Mouse (Mus musculus) CH12.LX (cell line): Measurements from ENCODE around the gene Cd300c. TPM values are rescaled to one million over a fixed set of nuclear protein-coding genes. Genes with fewer than 3 reads are reported as not detected.
"Not testable (repeated sequence)": the region's sequence is repeated elsewhere in the genome, so short reads cannot be mapped to it uniquely, and the experiment has no call there.

Source experiments
- DNase-seq: peaks from one replicate; pipeline ENCODE4 v3.0.0-alpha.2; 2013; ENCODE audit errors: extremely low read depth
- H3K27ac ChIP-seq: 2 replicates; pipeline ENCODE4 v1.5.1; 2012; ENCODE audit warnings: low read depth, mild to moderate bottlenecking, control low read depth, moderate library complexity; ENCODE audit not compliant: insufficient read depth
- H3K27me3 ChIP-seq: replicated peaks from 2 replicates; pipeline ENCODE3; 2012; ENCODE audit warnings: inconsistent platforms
- H3K36me3 ChIP-seq, 2 experiments: replicated peaks in 1 of 2; 2 replicates each; pipeline versions ENCODE3 to v1.6.1; 2012; ENCODE audit warnings: inconsistent platforms in 1 of 2, low read length in 1 of 2, mild to moderate bottlenecking in 1 of 2, mixed read lengths in 1 of 2, moderate library complexity in 1 of 2; ENCODE audit not compliant: control insufficient read depth in 1 of 2, insufficient read depth in 1 of 2
- H3K4me1 ChIP-seq, 2 experiments: 2 replicates each; pipeline ENCODE4 v1.6.1; 2012; ENCODE audit warnings: inconsistent platforms in 1 of 2, moderate library complexity in 1 of 2; ENCODE audit not compliant: insufficient read depth in 2 of 2, control insufficient read depth in 1 of 2
- H3K4me2 ChIP-seq: 2 replicates; pipeline ENCODE4 v1.6.1; 2012; ENCODE audit warnings: low read depth, mild to moderate bottlenecking, control low read depth; ENCODE audit not compliant: poor library complexity, insufficient read depth, severe bottlenecking
- H3K4me3 ChIP-seq, 3 experiments: fragments of 150-350 bp in 1 of 3; sonication (generic) in 1 of 3; replicated peaks in 1 of 3; 2 replicates each; pipeline versions ENCODE3 to v1.5.1; 2011 to 2012; ENCODE audit warnings: low read depth in 2 of 3, low read length in 2 of 3, mild to moderate bottlenecking in 2 of 3, moderate library complexity in 2 of 3, control low read depth in 1 of 3, improper control_type of control experiment in 1 of 3, inconsistent platforms in 1 of 3, mixed read lengths in 1 of 3; ENCODE audit not compliant: poor library complexity in 1 of 3
- H3K79me2 ChIP-seq: replicated peaks from 2 replicates; pipeline ENCODE4 v1.6.1; 2012; ENCODE audit warnings: mild to moderate bottlenecking, moderate library complexity; ENCODE audit not compliant: control insufficient read depth, poor library complexity, insufficient read depth, severe bottlenecking; ENCODE audit errors: extremely low read depth
- H3K9ac ChIP-seq: 2 replicates; pipeline ENCODE4 v1.6.1; 2012; ENCODE audit warnings: low read depth, mild to moderate bottlenecking, control low read depth, moderate library complexity; ENCODE audit not compliant: insufficient read depth
- H3K9me3 ChIP-seq: replicated peaks from 2 replicates; pipeline ENCODE3; 2012; ENCODE audit warnings: low read length, inconsistent platforms, mixed read lengths
- CTCF ChIP-seq, 2 experiments: IDR thresholded peaks in 1 of 2; conservative IDR thresholded peaks in 1 of 2; 2 replicates each; pipeline ENCODE4 v1.5.1; 2011 to 2012; ENCODE audit warnings: low read depth in 2 of 2, low read length in 2 of 2, improper control_type of control experiment in 1 of 2, inconsistent platforms in 1 of 2, mild to moderate bottlenecking in 1 of 2, moderate library complexity in 1 of 2
- ELF1 ChIP-seq: IDR thresholded peaks from 2 replicates; pipeline ENCODE4 v1.6.1; 2014; ENCODE audit warnings: low read depth, mild to moderate bottlenecking, inconsistent platforms, low read length, improper control_type of control experiment
- EP300 ChIP-seq: IDR thresholded peaks from 2 replicates; pipeline ENCODE4 v1.6.1; 2011; ENCODE audit warnings: low read length, improper control_type of control experiment
- ETS1 ChIP-seq: conservative IDR thresholded peaks from 2 replicates; pipeline ENCODE4 v1.6.1; 2012; ENCODE audit warnings: low read depth, mild to moderate bottlenecking, inconsistent platforms, low read length, improper control_type of control experiment, moderate library complexity
- GABPA ChIP-seq: IDR thresholded peaks from 2 replicates; pipeline ENCODE4 v1.6.1; 2012; ENCODE audit warnings: low read depth, low read length, improper control_type of control experiment, inconsistent platforms; ENCODE audit not compliant: insufficient replicate concordance
- IRF4 ChIP-seq: IDR thresholded peaks from 2 replicates; pipeline ENCODE4 v1.6.1; 2014; ENCODE audit warnings: low read depth, mild to moderate bottlenecking, inconsistent platforms, low read length, improper control_type of control experiment
- JUND ChIP-seq: conservative IDR thresholded peaks from 2 replicates; pipeline ENCODE4 v1.6.1; 2011; ENCODE audit warnings: low read depth, low read length, improper control_type of control experiment
- MAFK ChIP-seq: IDR thresholded peaks from 2 replicates; pipeline ENCODE4 v1.6.1; 2011; ENCODE audit warnings: low read length, improper control_type of control experiment; ENCODE audit not compliant: insufficient replicate concordance
- MAZ ChIP-seq: IDR thresholded peaks from 2 replicates; pipeline ENCODE4 v1.6.1; 2012; ENCODE audit warnings: low read depth, mild to moderate bottlenecking, inconsistent platforms, low read length, improper control_type of control experiment, moderate library complexity
- NELFE ChIP-seq: IDR thresholded peaks from 2 replicates; pipeline ENCODE4 v1.6.1; 2011; ENCODE audit warnings: low read depth, low read length, improper control_type of control experiment
- PAX5 ChIP-seq: IDR thresholded peaks from 2 replicates; pipeline ENCODE4 v1.6.1; 2012; ENCODE audit warnings: low read length, inconsistent platforms, mixed read lengths
- RAD21 ChIP-seq: IDR thresholded peaks from 2 replicates; pipeline ENCODE4 v1.6.1; 2011; ENCODE audit warnings: low read depth, mild to moderate bottlenecking, low read length, improper control_type of control experiment, moderate library complexity
- SIN3A ChIP-seq: IDR thresholded peaks from 2 replicates; pipeline ENCODE4 v1.6.1; 2012; ENCODE audit warnings: low read length, improper control_type of control experiment, inconsistent platforms
- SMC3 ChIP-seq: IDR thresholded peaks from 2 replicates; pipeline ENCODE4 v1.6.1; 2011; ENCODE audit warnings: low read depth, low read length, improper control_type of control experiment
- TBP ChIP-seq: conservative IDR thresholded peaks from 2 replicates; pipeline ENCODE4 v1.6.1; 2011; ENCODE audit warnings: low read depth, low read length, improper control_type of control experiment
- TCF12 ChIP-seq: IDR thresholded peaks from 2 replicates; pipeline ENCODE4 v1.6.1; 2014; ENCODE audit warnings: low read depth, mild to moderate bottlenecking, inconsistent platforms, low read length, improper control_type of control experiment
- UBTF ChIP-seq: IDR thresholded peaks from 2 replicates; pipeline ENCODE4 v1.6.1; 2012; ENCODE audit warnings: low read depth, mild to moderate bottlenecking, inconsistent platforms, low read length, improper control_type of control experiment, moderate library complexity
- USF1 ChIP-seq: IDR thresholded peaks from 2 replicates; pipeline ENCODE4 v1.6.1; 2014; ENCODE audit warnings: low read depth, mild to moderate bottlenecking, inconsistent platforms, low read length, improper control_type of control experiment
- USF2 ChIP-seq: conservative IDR thresholded peaks from 2 replicates; pipeline ENCODE4 v1.6.1; 2011; ENCODE audit warnings: low read depth, low read length, improper control_type of control experiment
- ZC3H11A ChIP-seq: IDR thresholded peaks from 2 replicates; pipeline ENCODE4 v1.6.1; 2012; ENCODE audit warnings: low read depth, mild to moderate bottlenecking, inconsistent platforms, low read length, improper control_type of control experiment
- ZNF384 ChIP-seq: IDR thresholded peaks from 2 replicates; pipeline ENCODE4 v1.6.1; 2012; ENCODE audit warnings: low read depth, low read length, improper control_type of control experiment, inconsistent platforms
- dilution Hi-C: fragments of 300-500 bp; cut with MboI; formaldehyde crosslinking; loops from 2 replicates; pipeline ENCODE4 v1.14.3; 2020; ENCODE audit warnings: low sequenced_read_pairs; ENCODE audit not compliant: extremely low pct_unique_long_range_greater_than_20kb, extremely low pct_ligation_motif_present
- in situ Hi-C: fragments of 300-500 bp; cut with MboI; formaldehyde crosslinking; loops from 3 replicates; pipeline ENCODE4 v1.14.3; 2019; ENCODE audit warnings: low sequenced_read_pairs, low pct_ligation_motif_present, low pct_unique_long_range_greater_than_20kb, mixed read lengths
- polyA plus RNA-seq: library from polyadenylated mRNA; unstranded; fragments of >175 nt; gene quantifications from 2 replicates; pipeline ENCODE4 v1.2.1, GENCODE M21; 2012; ENCODE audit warnings: low read depth; ENCODE audit not compliant: insufficient read length
- total RNA-seq, 2 experiments: library from RNA; depleted of rRNA; stranded (reverse); fragments of 300-350 nt in 1 of 2; fragments of >200 nt in 1 of 2; gene quantifications; 2 replicates each; pipeline ENCODE4 v1.2.3; 2012 to 2014

Gene Cd300c
- total and polyA plus RNA-seq, 3 experiments, result not detected

GRCm38 (mm10) chr11:114909538-114909937 lies 59.4 kb downstream of the Cd300c start:
- in situ Hi-C loops, H3K4me3 ChIP-seq, DNase-seq, dilution Hi-C loops, H3K9ac ChIP-seq, H3K4me2 ChIP-seq, H3K36me3 ChIP-seq, H3K4me1 ChIP-seq, H3K27me3 ChIP-seq, H3K9me3 ChIP-seq, H3K27ac ChIP-seq, H3K79me2 ChIP-seq: not testable (repeated sequence)
- TF ChIP-seq CTCF (conservative IDR thresholded peaks at IDR 0.05 in 1 of 2, IDR thresholded peaks at IDR 0.05 in 1 of 2; ENCODE audit: low read depth in 2 of 2, low read length in 2 of 2) (peak; percentile 56 to 66), RAD21 (peak; percentile 24), SMC3 (peak; percentile 38; the same call in 1 of the 2 replicates)

GRCm38 (mm10) chr11:114908086-114908485 lies 60.9 kb downstream of the Cd300c start:
- TF ChIP-seq ZNF384, result no peak
- H3K4me3 ChIP-seq, result no peak overlapping the region
- in situ Hi-C loops (no loop called here), dilution Hi-C loops (no loop called here)
- peaks cover 2% of the 10 kb centered on the region for H3K27me3 ChIP-seq
- H3K36me3 ChIP-seq, result no peaks in the 10 kb centered on the region
- no peak overlapping the region for H3K27ac ChIP-seq
- no peaks in the 10 kb centered on the region for H3K79me2 ChIP-seq
- H3K9ac ChIP-seq, result no peak overlapping the region
- DNase-seq, result no peak
- H3K4me2 ChIP-seq, result no peak overlapping the region
- H3K9me3 ChIP-seq, result no peaks in the 10 kb centered on the region
- H3K4me1 ChIP-seq, result peaks cover 0 to 4% of the 10 kb centered on the region in 2 experiments; a peak in 2 of 4 replicates

GRCm38 (mm10) chr11:114907567-114907966 lies 61.4 kb downstream of the Cd300c start:
- H3K36me3 ChIP-seq, result no peaks in the 10 kb centered on the region
- TF ChIP-seq SIN3A, result no peak
- no peak for TF ChIP-seq GABPA
- no peak for TF ChIP-seq TBP
- TF ChIP-seq MAZ, result no peak
- TF ChIP-seq USF1, result no peak
- no peak for TF ChIP-seq PAX5
- TF ChIP-seq JUND, result no peak
- TF ChIP-seq IRF4, result no peak
- TF ChIP-seq NELFE, result no peak
- TF ChIP-seq TCF12, result no peak
- no peak for TF ChIP-seq EP300
- no peak for TF ChIP-seq MAFK
- no peak for TF ChIP-seq ZC3H11A
- no peak for TF ChIP-seq UBTF
- TF ChIP-seq ETS1, result no peak
- no peak for TF ChIP-seq ELF1
- TF ChIP-seq SMC3, result no peak
- no peak for TF ChIP-seq USF2
- no peak overlapping the region for H3K9ac ChIP-seq
- no peak overlapping the region for H3K4me2 ChIP-seq
- H3K4me1 ChIP-seq, result peaks cover 0 to 4% of the 10 kb centered on the region in 2 experiments; a peak in 1 of 4 replicates
- H3K4me3 ChIP-seq, result no peak overlapping the region
- H3K79me2 ChIP-seq, result no peaks in the 10 kb centered on the region
- H3K27me3 ChIP-seq, result peaks cover 2% of the 10 kb centered on the region
- dilution Hi-C loops, result no loop called here
- no peak for DNase-seq
- H3K27ac ChIP-seq, result no peak overlapping the region
- H3K9me3 ChIP-seq, result no peaks in the 10 kb centered on the region
- in situ Hi-C loops, result no loop called here
